Mouse (Mus musculus): ENCODE results near the gene Avpr1b. TPM values are rescaled to one million over a fixed set of nuclear protein-coding genes. Genes with fewer than 3 reads are reported as not detected.
"Not testable (repeated sequence)": the region's sequence is repeated elsewhere in the genome, so short reads cannot be mapped to it uniquely, and the experiment has no call there.

The Avpr1b gene
- polyA plus RNA-seq (2012; rRNA removed) = not detected in 2 replicates

- WGBS = 44% methylated on average over 12 of the region's 12 CpGs
- Histone ChIP-seq H3K4me3 (ENCODE audit: extremely low read depth, insufficient read depth, insufficient read length) (no peak within 1 kb of the TSS), H3K27ac (ENCODE audit: insufficient read depth, low read length) (no peak within 1 kb of the TSS), H3K4me1 (ENCODE audit: control insufficient read depth, insufficient read depth, insufficient read length) (no peaks in the 10 kb centered on the region), H3K27me3 (ENCODE audit: control insufficient read depth, insufficient read depth, low read length) (0 out of 2 replicates have a peak, but pooled peaks cover 2% of the 10 kb centered on the region), H3K36me3 (ENCODE audit: control insufficient read depth, insufficient read depth, low read length) (no peaks in the 10 kb centered on the region)
- TF ChIP-seq CTCF (IDR thresholded peaks at IDR 0.05; ENCODE audit: extremely low read depth, insufficient read depth, insufficient read length, insufficient replicate concordance) (no peak), POLR2A (IDR thresholded peaks at IDR 0.05; ENCODE audit: low read depth, low read length) (no peak)
- DNase-seq (ENCODE audit: low read depth in 1 of 2, low spot score in 2 of 2) = no peak
These were observed at the start of gene Avpr1b for GRCm38 (mm10) chr1:131598905-131599304. Gene Avpr1b, plus strand, starts transcription at chr1:131599239.

GRCm38 (mm10) chr1:131551956-131552355 is 47.1 kb upstream of the Avpr1b start:
- DNase-seq (ENCODE audit: low read depth in 1 of 2, low spot score in 2 of 2) = no peak
- WGBS = 85% methylated on average over 2 of the region's 2 CpGs
- H3K4me3 ChIP-seq (ENCODE audit: extremely low read depth, insufficient read depth, insufficient read length) = no peak overlapping the region
- TF ChIP-seq CTCF (IDR thresholded peaks at IDR 0.05; ENCODE audit: extremely low read depth, insufficient read depth, insufficient read length, insufficient replicate concordance) (no peak), POLR2A (IDR thresholded peaks at IDR 0.05; ENCODE audit: low read depth, low read length) (no peak)
- no peak overlapping the region for H3K27ac ChIP-seq (ENCODE audit: insufficient read depth, low read length)
- no peaks in the 10 kb centered on the region for H3K36me3 ChIP-seq (ENCODE audit: control insufficient read depth, insufficient read depth, low read length)
- no peaks in the 10 kb centered on the region for H3K27me3 ChIP-seq (ENCODE audit: control insufficient read depth, insufficient read depth, low read length)
- no peaks in the 10 kb centered on the region for H3K4me1 ChIP-seq (ENCODE audit: control insufficient read depth, insufficient read depth, insufficient read length)

GRCm38 (mm10) chr1:131553428-131553827 is 45.6 kb upstream of the Avpr1b start:
- H3K27me3 ChIP-seq (ENCODE audit: control insufficient read depth, insufficient read depth, low read length) = no peaks in the 10 kb centered on the region

GRCm38 (mm10) chr1:131555042-131555812 is 43.8 kb upstream of the Avpr1b start:
- peak; percentile 67 to 73 for DNase-seq (ENCODE audit: low read depth in 1 of 2, low spot score in 2 of 2)
- Histone ChIP-seq H3K27ac (ENCODE audit: insufficient read depth, low read length) (no peak overlapping the region), H3K27me3 (ENCODE audit: control insufficient read depth, insufficient read depth, low read length) (no peaks in the 10 kb centered on the region), H3K4me1 (ENCODE audit: control insufficient read depth, insufficient read depth, insufficient read length) (no peaks in the 10 kb centered on the region), H3K36me3 (ENCODE audit: control insufficient read depth, insufficient read depth, low read length) (no peaks in the 10 kb centered on the region), H3K4me3 (ENCODE audit: extremely low read depth, insufficient read depth, insufficient read length) (no peak overlapping the region)
- TF ChIP-seq POLR2A (IDR thresholded peaks at IDR 0.05; ENCODE audit: low read depth, low read length) (no peak), CTCF (IDR thresholded peaks at IDR 0.05; ENCODE audit: extremely low read depth, insufficient read depth, insufficient read length, insufficient replicate concordance) (peak; percentile 88; the same call in 1 of the 2 replicates)
- under 1% methylated on average over 13 of the region's 13 CpGs for WGBS

More at GRCm38 (mm10) chr1:131553428-131553827, 45.6 kb upstream of the Avpr1b start:
- Histone ChIP-seq H3K4me1 (ENCODE audit: control insufficient read depth, insufficient read depth, insufficient read length) (no peaks in the 10 kb centered on the region), H3K36me3 (ENCODE audit: control insufficient read depth, insufficient read depth, low read length) (no peaks in the 10 kb centered on the region), H3K4me3 (ENCODE audit: extremely low read depth, insufficient read depth, insufficient read length) (no peak overlapping the region), H3K27ac (ENCODE audit: insufficient read depth, low read length) (no peak overlapping the region)
- no peak for DNase-seq (ENCODE audit: low read depth in 1 of 2, low spot score in 2 of 2)
- TF ChIP-seq POLR2A (IDR thresholded peaks at IDR 0.05; ENCODE audit: low read depth, low read length) = no peak
- TF ChIP-seq CTCF (IDR thresholded peaks at IDR 0.05; ENCODE audit: extremely low read depth, insufficient read depth, insufficient read length, insufficient replicate concordance) = no peak

GRCm38 (mm10) chr1:131560500-131560899 is 38.5 kb upstream of the Avpr1b start:
- TF ChIP-seq POLR2A (IDR thresholded peaks at IDR 0.05; ENCODE audit: low read depth, low read length) (no peak), CTCF (IDR thresholded peaks at IDR 0.05; ENCODE audit: extremely low read depth, insufficient read depth, insufficient read length, insufficient replicate concordance) (no peak)
- Histone ChIP-seq H3K4me1 (ENCODE audit: control insufficient read depth, insufficient read depth, insufficient read length) (no peaks in the 10 kb centered on the region), H3K27me3 (ENCODE audit: control insufficient read depth, insufficient read depth, low read length) (no peaks in the 10 kb centered on the region), H3K27ac (ENCODE audit: insufficient read depth, low read length) (no peak overlapping the region), H3K36me3 (ENCODE audit: control insufficient read depth, insufficient read depth, low read length) (no peaks in the 10 kb centered on the region), H3K4me3 (ENCODE audit: extremely low read depth, insufficient read depth, insufficient read length) (no peak overlapping the region)
- DNase-seq (ENCODE audit: low read depth in 1 of 2, low spot score in 2 of 2) = no peak

- WGBS = 93% methylated on average over 2 of the region's 2 CpGs
- Histone ChIP-seq H3K27ac (ENCODE audit: insufficient read depth, low read length) (no peak overlapping the region), H3K4me3 (ENCODE audit: extremely low read depth, insufficient read depth, insufficient read length) (no peak overlapping the region), H3K4me1 (ENCODE audit: control insufficient read depth, insufficient read depth, insufficient read length) (no peaks in the 10 kb centered on the region), H3K27me3 (ENCODE audit: control insufficient read depth, insufficient read depth, low read length) (no peaks in the 10 kb centered on the region), H3K36me3 (ENCODE audit: control insufficient read depth, insufficient read depth, low read length) (no peaks in the 10 kb centered on the region)
- DNase-seq (ENCODE audit: low read depth in 1 of 2, low spot score in 2 of 2) = no peak
- no peak for TF ChIP-seq CTCF (IDR thresholded peaks at IDR 0.05; ENCODE audit: extremely low read depth, insufficient read depth, insufficient read length, insufficient replicate concordance)
- TF ChIP-seq POLR2A (IDR thresholded peaks at IDR 0.05; ENCODE audit: low read depth, low read length) = no peak
These were observed 37.0 kb upstream of the Avpr1b start for GRCm38 (mm10) chr1:131562081-131562480.

GRCm38 (mm10) chr1:131566056-131566455 is 33.0 kb upstream of the Avpr1b start:
- peak in 1 of 2 experiments; percentile 22 for DNase-seq (ENCODE audit: low read depth in 1 of 2, low spot score in 2 of 2)
- H3K4me1 ChIP-seq (ENCODE audit: control insufficient read depth, insufficient read depth, insufficient read length); H3K27me3 ChIP-seq (ENCODE audit: control insufficient read depth, insufficient read depth, low read length); H3K36me3 ChIP-seq (ENCODE audit: control insufficient read depth, insufficient read depth, low read length); H3K27ac ChIP-seq (ENCODE audit: insufficient read depth, low read length); H3K4me3 ChIP-seq (ENCODE audit: extremely low read depth, insufficient read depth, insufficient read length): not testable (repeated sequence)
- 19% methylated on average over 11 of the region's 11 CpGs for WGBS
